Mouse (Mus musculus) megakaryocyte, embryonic 14.5 days (primary cell): ENCODE data around the gene Ranbp17. TPM values are rescaled to one million over a fixed set of nuclear protein-coding genes. Genes with fewer than 3 reads are reported as not detected.

Experiments used
- H3K27me3 ChIP-seq: replicated peaks from 2 replicates; pipeline ENCODE3; 2012; ENCODE audit warnings: inconsistent platforms
- H3K36me3 ChIP-seq: replicated peaks from 2 replicates; pipeline ENCODE3; 2012; ENCODE audit warnings: low read length, inconsistent platforms, mixed read lengths
- H3K4me1 ChIP-seq: 2 replicates; pipeline ENCODE4 v1.6.1; 2012; ENCODE audit warnings: inconsistent platforms
- H3K4me3 ChIP-seq: replicated peaks from 2 replicates; pipeline ENCODE3; 2012; ENCODE audit warnings: moderate library complexity, mild to moderate bottlenecking, inconsistent platforms
- H3K9me3 ChIP-seq: 2 replicates; pipeline ENCODE4 v1.6.1; 2012; ENCODE audit warnings: inconsistent platforms
- FLI1 ChIP-seq: IDR thresholded peaks from 2 replicates; pipeline ENCODE4 v1.6.1; 2012; ENCODE audit warnings: low read length, inconsistent platforms, mixed read lengths
- GATA1 ChIP-seq: IDR thresholded peaks from 3 replicates; pipeline ENCODE4 v1.6.1; 2012; ENCODE audit warnings: mixed read lengths, low read length, inconsistent platforms, borderline replicate concordance
- polyA plus RNA-seq: library from polyadenylated mRNA; stranded (reverse); fragments of >175 nt; gene quantifications from 2 replicates; pipeline ENCODE4 v1.2.3, GENCODE M21; 2012; ENCODE audit warnings: low replicate concordance; ENCODE audit not compliant: insufficient read depth

Ranbp17 gene
- polyA plus RNA-seq, 1 experiment: 0.16 TPM

DNA sequence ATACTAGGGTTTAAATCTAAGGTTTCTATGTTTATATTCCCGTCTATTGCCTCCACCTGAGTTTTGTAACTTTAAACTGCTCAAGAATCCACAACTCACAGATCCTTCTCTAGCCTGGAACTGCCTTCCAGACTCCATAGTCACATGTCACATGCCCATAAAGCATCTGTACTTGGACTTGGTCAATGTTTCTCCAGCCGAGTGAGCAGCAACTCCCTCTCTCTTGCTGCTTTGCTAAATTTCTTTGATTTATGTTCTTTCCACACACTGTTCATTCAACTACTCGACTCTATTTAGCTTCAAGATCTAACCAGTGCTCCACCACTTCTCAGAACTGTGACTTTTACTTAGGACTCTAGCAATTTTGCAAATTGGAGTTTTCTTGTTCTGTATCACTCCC is 238.7 kb downstream of the Ranbp17 start:
- TF ChIP-seq FLI1 (no peak), GATA1 (no peak)
- Histone ChIP-seq H3K27me3 (no peaks in the 10 kb centered on the region), H3K36me3 (no peaks in the 10 kb centered on the region), H3K9me3 (no peaks in the 10 kb centered on the region), H3K4me3 (no peak overlapping the region), H3K4me1 (no peaks in the 10 kb centered on the region)

DNA sequence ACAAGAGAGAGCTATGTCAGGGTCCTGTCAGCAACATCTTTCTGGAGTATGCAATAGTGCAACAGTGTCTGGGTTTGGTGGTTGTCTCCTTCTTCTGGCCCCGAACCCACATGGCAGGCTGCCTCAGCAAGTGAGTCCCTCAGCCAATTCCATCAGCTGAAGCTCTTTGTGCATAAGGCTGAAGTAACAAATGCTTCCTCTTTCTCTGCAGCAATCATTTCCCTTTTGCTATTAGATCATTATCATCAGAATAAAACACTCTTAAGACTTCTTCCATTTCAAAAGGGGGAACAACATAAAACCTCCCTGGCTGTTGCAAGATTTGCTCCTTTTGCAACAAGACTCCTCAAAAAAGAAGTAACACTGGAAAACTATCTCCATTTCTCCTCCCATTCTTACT is 239.3 kb downstream of the Ranbp17 start:
- TF ChIP-seq FLI1 (no peak), GATA1 (no peak)
- Histone ChIP-seq H3K4me3 (no peak overlapping the region), H3K9me3 (no peaks in the 10 kb centered on the region), H3K4me1 (no peaks in the 10 kb centered on the region), H3K27me3 (no peaks in the 10 kb centered on the region), H3K36me3 (no peaks in the 10 kb centered on the region)

DNA sequence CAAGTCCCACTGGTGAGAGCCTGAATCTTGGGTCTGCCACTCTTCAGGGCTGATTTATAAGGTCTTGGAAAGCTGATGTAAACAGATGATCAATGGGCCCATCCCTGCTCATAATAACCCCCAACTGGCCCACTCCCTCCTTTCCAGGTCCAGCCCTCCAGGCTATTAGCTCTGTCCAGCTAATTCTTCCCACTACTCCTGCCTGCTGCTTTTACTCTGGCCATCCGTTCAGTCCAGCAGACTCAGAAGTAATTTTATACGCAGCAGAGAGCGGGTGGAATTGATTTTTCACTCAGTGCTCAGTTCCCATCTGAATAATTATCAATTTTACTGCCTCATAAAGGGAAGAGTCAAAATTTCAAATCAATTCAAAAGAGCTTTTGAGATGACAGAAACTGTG is 273.3 kb downstream of the Ranbp17 start:
- Histone ChIP-seq H3K4me3 (no peak overlapping the region), H3K36me3 (no peaks in the 10 kb centered on the region)

DNA sequence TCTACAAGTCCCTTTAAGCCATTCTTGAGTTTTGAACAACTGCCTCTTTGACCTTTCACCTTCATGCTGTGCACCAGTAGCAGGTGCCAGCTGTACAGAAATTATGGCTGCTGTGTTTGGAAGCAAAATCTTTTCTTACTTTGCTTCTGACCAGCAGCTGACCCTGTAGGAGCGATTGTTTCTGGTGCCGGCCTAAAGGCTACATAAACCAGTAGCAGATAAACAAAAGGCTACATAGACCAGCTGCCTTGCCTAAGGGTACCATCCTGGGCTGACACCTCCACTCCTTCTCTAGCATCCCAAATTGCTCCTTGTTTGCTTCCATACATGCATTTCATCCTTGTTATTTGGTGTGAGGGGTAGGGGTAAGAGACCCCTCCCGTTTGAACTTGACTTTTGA is 279.4 kb downstream of the Ranbp17 start:
- H3K36me3 ChIP-seq: no peaks in the 10 kb centered on the region
- no peak for TF ChIP-seq FLI1
- no peak for TF ChIP-seq GATA1
- H3K9me3 ChIP-seq: no peaks in the 10 kb centered on the region
- H3K27me3 ChIP-seq: peaks cover 4% of the 10 kb centered on the region
- H3K4me3 ChIP-seq: no peak overlapping the region
- no peaks in the 10 kb centered on the region for H3K4me1 ChIP-seq

More for the DNA sequence above, 273.3 kb downstream of the Ranbp17 start:
- Histone ChIP-seq H3K4me1 (no peaks in the 10 kb centered on the region), H3K27me3 (peaks cover 1% of the 10 kb centered on the region), H3K9me3 (0 out of 2 replicates have a peak, but pooled peaks cover 3% of the 10 kb centered on the region)
- no peak for TF ChIP-seq GATA1
- TF ChIP-seq FLI1: no peak

DNA sequence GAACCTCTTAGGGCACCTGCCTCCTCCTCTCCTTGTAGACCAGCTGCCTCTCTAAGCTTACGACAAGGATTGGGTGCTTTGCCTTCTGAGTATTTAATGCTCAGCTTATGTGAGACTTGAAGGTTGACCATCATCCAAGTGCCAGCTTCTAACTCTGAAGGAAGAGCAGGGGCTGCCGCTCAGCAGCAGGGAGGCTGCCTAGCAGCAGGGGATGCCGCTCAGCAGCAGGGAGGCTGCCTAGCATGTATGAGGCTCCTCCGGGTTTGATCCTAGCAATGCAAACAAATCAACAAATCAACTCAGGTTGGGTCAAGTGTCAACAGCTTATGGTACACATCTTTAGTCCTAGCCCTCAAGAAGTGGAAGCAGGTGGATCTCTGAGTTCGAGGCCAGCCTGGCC is 281.5 kb downstream of the Ranbp17 start:
- peaks cover 4% of the 10 kb centered on the region for H3K27me3 ChIP-seq
- peaks cover 17% of the 10 kb centered on the region for H3K4me1 ChIP-seq
- TF ChIP-seq FLI1 (no peak), GATA1 (no peak)
- H3K9me3 ChIP-seq: no peaks in the 10 kb centered on the region
- no peaks in the 10 kb centered on the region for H3K36me3 ChIP-seq
- H3K4me3 ChIP-seq: no peak overlapping the region

DNA sequence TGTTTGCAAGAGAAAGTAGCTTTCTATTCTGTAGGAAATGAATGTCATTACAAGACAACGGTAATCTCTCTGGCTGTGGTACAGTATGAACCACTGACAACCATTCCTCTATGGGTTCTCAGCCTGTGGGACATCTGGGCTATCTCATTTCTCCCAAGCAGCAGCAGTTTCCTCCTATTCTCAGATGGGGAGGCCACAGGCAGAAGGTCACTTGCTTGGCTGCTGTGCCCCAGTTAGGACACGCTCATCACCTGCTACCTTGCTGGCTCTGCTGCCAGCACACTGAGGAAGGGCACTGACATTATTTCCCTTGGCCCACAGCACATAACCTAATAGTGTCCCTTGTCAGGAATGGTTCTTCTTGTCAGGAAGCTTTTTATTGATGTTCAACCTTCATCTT is 285.4 kb downstream of the Ranbp17 start:
- peaks cover 27% of the 10 kb centered on the region for H3K4me1 ChIP-seq
- 0 out of 3 replicates have a peak, but pooled peaks have one; percentile 43 for TF ChIP-seq GATA1
- no peak for TF ChIP-seq FLI1

DNA sequence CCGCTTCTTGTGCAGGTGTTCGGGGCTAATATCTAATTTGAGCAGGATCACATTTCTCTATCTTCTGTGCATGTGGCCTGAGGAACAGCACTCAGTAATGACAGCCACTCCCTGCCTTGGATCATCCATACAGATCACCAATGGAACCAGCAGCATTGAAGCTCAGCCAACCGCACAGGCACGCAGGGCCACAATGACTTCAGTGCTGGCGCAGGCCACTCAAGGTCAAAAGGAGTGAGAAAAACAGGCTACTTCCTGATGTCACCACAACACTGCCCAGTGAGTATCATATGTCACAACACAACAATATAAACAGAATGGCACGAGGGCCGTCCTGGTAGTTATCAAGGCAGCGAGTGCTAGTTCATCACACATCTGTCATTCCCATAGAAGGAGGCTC is 287.0 kb downstream of the Ranbp17 start:
- H3K27me3 ChIP-seq: peaks cover 11% of the 10 kb centered on the region
- H3K4me3 ChIP-seq: no peak overlapping the region
- H3K4me1 ChIP-seq: peaks cover 27% of the 10 kb centered on the region
- no peak for TF ChIP-seq GATA1
- no peak for TF ChIP-seq FLI1
- H3K36me3 ChIP-seq: no peaks in the 10 kb centered on the region
- H3K9me3 ChIP-seq: no peaks in the 10 kb centered on the region

More for the DNA sequence above, 285.4 kb downstream of the Ranbp17 start:
- peak overlapping the region; percentile 72 for H3K4me3 ChIP-seq
- H3K27me3 ChIP-seq: peaks cover 7% of the 10 kb centered on the region
- H3K9me3 ChIP-seq: no peaks in the 10 kb centered on the region
- no peaks in the 10 kb centered on the region for H3K36me3 ChIP-seq

DNA sequence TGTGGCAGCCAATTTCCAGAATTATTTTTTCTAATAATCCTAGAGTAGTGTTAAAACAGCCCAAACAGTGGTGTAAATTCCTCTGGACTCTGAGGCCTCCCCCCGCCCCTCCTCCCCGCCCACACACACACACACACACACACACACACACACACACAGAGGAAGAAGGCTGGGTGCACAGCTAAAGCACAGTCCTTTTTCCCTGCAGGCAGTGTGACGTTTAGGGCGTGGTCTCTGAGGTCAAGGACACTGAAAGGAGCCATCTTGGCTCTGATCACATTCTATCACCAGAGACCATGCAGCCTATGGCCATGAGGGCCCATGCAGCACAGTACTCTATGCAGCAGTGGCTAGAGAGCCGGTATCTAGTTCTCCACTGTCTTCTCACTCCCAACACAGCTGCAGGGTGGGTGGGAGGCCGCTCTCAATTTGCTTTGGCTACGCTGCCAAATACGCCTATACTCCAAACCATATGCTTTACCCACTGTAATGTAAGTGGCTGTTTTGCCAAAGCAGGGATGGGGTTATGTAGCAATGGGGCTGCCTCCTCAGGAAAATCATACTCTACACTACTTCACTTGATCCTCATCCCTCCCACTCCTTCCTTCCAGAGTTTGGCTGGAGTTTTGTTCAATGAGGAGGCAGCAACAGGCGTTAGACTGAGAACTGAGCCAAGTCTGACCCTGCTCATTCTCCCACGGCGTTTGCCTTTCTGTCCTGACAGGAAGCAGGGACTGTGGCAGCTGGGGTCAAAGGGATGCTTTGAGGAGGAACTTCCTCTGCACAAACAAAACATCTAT is 291.8 kb downstream of the Ranbp17 start:
- H3K36me3 ChIP-seq: no peaks in the 10 kb centered on the region
- H3K27me3 ChIP-seq: peaks cover 24% of the 10 kb centered on the region
- TF ChIP-seq FLI1 (no peak), GATA1 (no peak)
- peaks cover 7% of the 10 kb centered on the region; the same call in 1 of the 2 replicates for H3K4me1 ChIP-seq
- H3K9me3 ChIP-seq: no peaks in the 10 kb centered on the region
- H3K4me3 ChIP-seq: no peak overlapping the region

DNA sequence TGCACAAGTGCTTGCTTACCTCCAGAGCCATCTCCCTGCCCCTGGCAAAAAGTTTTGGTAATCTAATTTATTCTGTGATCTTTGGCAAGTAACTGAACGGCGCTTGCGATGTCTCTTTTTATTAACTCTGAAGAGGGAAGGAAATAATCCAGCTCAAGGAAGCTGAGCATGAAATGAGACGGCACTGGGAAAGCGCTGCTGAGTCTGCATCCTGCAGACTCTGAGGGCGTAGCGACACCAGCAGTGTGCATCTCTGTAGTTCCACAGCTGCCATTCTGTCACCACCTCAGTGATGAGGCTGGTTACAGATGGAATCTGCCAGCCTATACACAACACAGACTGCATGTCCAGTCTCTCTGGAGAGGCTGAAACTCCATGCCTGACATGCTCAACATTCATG is 292.8 kb downstream of the Ranbp17 start:
- peaks cover under 1% of the 10 kb centered on the region; the same call in 1 of the 2 replicates for H3K4me1 ChIP-seq
- no peaks in the 10 kb centered on the region for H3K36me3 ChIP-seq
- peaks cover 25% of the 10 kb centered on the region for H3K27me3 ChIP-seq
- no peaks in the 10 kb centered on the region for H3K9me3 ChIP-seq
- H3K4me3 ChIP-seq: peak overlapping the region; percentile 8
- TF ChIP-seq FLI1 (no peak), GATA1 (no peak)

DNA sequence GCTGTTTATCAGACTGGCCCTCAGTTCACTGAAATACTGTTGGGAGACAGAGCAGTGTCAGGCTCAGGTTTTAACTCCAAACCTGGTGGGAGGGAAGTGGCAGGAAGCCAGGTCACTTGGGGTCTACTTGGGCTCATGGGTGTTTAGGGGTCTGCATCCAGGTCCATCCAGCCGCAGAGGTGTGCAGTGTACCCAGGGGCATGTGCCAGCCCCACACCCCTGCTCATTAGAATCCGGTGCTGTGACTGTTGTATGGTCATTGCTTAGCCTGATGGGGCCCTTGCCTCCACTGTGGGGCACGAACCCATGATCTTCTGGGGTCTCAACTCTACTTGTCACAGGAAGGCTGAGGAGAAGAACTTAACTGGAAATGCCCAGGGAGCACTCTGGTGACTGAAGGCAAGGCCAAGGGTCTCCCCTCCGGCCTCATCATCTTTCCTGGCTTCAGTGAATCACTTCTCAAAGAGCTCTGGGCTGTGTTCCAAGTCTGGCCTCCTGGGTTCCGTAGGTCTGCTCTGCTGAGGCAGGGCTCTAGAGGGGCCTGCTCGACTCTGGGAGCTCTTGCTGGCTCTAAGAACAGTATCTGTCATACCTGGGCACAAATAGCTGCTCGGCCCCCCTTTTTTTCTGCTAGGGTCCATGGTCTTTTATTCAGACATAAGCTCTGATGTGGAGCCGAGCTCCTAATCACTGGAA is 296.0 kb downstream of the Ranbp17 start:
- peaks cover 34% of the 10 kb centered on the region for H3K27me3 ChIP-seq

More for the DNA sequence above, 296.0 kb downstream of the Ranbp17 start:
- Histone ChIP-seq H3K36me3 (no peaks in the 10 kb centered on the region), H3K9me3 (no peaks in the 10 kb centered on the region), H3K4me3 (no peak overlapping the region), H3K4me1 (no peaks in the 10 kb centered on the region; the same call in 1 of the 2 replicates)
- no peak for TF ChIP-seq FLI1
- TF ChIP-seq GATA1: no peak
